Mouse (Mus musculus): ENCODE measurements around the gene Large1. TPM values are rescaled to one million over a fixed set of nuclear protein-coding genes. Genes with fewer than 3 reads are reported as not detected.

Large1 gene
- polyA plus RNA-seq, 1 experiment = 2.1 TPM

GRCm38 (mm10) chr8:73160945-73161344 is 192.4 kb downstream of the Large1 start:
- no peak for TF ChIP-seq POLR2A (IDR thresholded peaks at IDR 0.05; ENCODE audit: low read depth, low read length)
- TF ChIP-seq CTCF (IDR thresholded peaks at IDR 0.05; ENCODE audit: extremely low read depth, insufficient read depth, insufficient read length, insufficient replicate concordance) = no peak
- H3K27me3 ChIP-seq (ENCODE audit: control insufficient read depth, insufficient read depth, low read length) = no peaks in the 10 kb centered on the region
- no peak overlapping the region for H3K27ac ChIP-seq (ENCODE audit: insufficient read depth, low read length)
- H3K4me3 ChIP-seq (ENCODE audit: extremely low read depth, insufficient read depth, insufficient read length) = no peak overlapping the region
- no peaks in the 10 kb centered on the region for H3K36me3 ChIP-seq (ENCODE audit: control insufficient read depth, insufficient read depth, low read length)
- 70% methylated on average over 2 of the region's 2 CpGs for WGBS
- no peaks in the 10 kb centered on the region for H3K4me1 ChIP-seq (ENCODE audit: control insufficient read depth, insufficient read depth, insufficient read length)
- DNase-seq (ENCODE audit: low read depth in 1 of 2, low spot score in 2 of 2) = no peak

GRCm38 (mm10) chr8:73147236-73147635 is 206.1 kb downstream of the Large1 start:
- no peak overlapping the region for H3K27ac ChIP-seq (ENCODE audit: insufficient read depth, low read length)
- H3K4me1 ChIP-seq (ENCODE audit: control insufficient read depth, insufficient read depth, insufficient read length) = no peaks in the 10 kb centered on the region
- 85% methylated on average over 3 of the region's 3 CpGs for WGBS
- no peaks in the 10 kb centered on the region for H3K36me3 ChIP-seq (ENCODE audit: control insufficient read depth, insufficient read depth, low read length)
- H3K4me3 ChIP-seq (ENCODE audit: extremely low read depth, insufficient read depth, insufficient read length) = no peak overlapping the region
- no peaks in the 10 kb centered on the region for H3K27me3 ChIP-seq (ENCODE audit: control insufficient read depth, insufficient read depth, low read length)
- DNase-seq (ENCODE audit: low read depth in 1 of 2, low spot score in 2 of 2) = no peak
- TF ChIP-seq CTCF (IDR thresholded peaks at IDR 0.05; ENCODE audit: extremely low read depth, insufficient read depth, insufficient read length, insufficient replicate concordance) (no peak), POLR2A (IDR thresholded peaks at IDR 0.05; ENCODE audit: low read depth, low read length) (no peak)

GRCm38 (mm10) chr8:73142660-73143395 is 210.5 kb downstream of the Large1 start:
- WGBS = 28% methylated on average over 1 of the region's 1 CpGs
- no peak for TF ChIP-seq POLR2A (IDR thresholded peaks at IDR 0.05; ENCODE audit: low read depth, low read length)
- no peak for TF ChIP-seq CTCF (IDR thresholded peaks at IDR 0.05; ENCODE audit: extremely low read depth, insufficient read depth, insufficient read length, insufficient replicate concordance)
- no peaks in the 10 kb centered on the region for H3K4me1 ChIP-seq (ENCODE audit: control insufficient read depth, insufficient read depth, insufficient read length)
- H3K27me3 ChIP-seq (ENCODE audit: control insufficient read depth, insufficient read depth, low read length) = no peaks in the 10 kb centered on the region
- H3K4me3 ChIP-seq (ENCODE audit: extremely low read depth, insufficient read depth, insufficient read length) = no peak overlapping the region
- no peak overlapping the region for H3K27ac ChIP-seq (ENCODE audit: insufficient read depth, low read length)
- no peak for DNase-seq (ENCODE audit: low read depth in 1 of 2, low spot score in 2 of 2)
- H3K36me3 ChIP-seq (ENCODE audit: control insufficient read depth, insufficient read depth, low read length) = no peaks in the 10 kb centered on the region

GRCm38 (mm10) chr8:73135397-73135796 is 217.9 kb downstream of the Large1 start:
- Histone ChIP-seq H3K36me3 (ENCODE audit: control insufficient read depth, insufficient read depth, low read length) (no peaks in the 10 kb centered on the region), H3K4me3 (ENCODE audit: extremely low read depth, insufficient read depth, insufficient read length) (no peak overlapping the region), H3K4me1 (ENCODE audit: control insufficient read depth, insufficient read depth, insufficient read length) (no peaks in the 10 kb centered on the region), H3K27me3 (ENCODE audit: control insufficient read depth, insufficient read depth, low read length) (no peaks in the 10 kb centered on the region), H3K27ac (ENCODE audit: insufficient read depth, low read length) (no peak overlapping the region)
- 87% methylated on average over 6 of the region's 6 CpGs for WGBS
- TF ChIP-seq CTCF (IDR thresholded peaks at IDR 0.05; ENCODE audit: extremely low read depth, insufficient read depth, insufficient read length, insufficient replicate concordance) = no peak
- no peak for TF ChIP-seq POLR2A (IDR thresholded peaks at IDR 0.05; ENCODE audit: low read depth, low read length)
- no peak for DNase-seq (ENCODE audit: low read depth in 1 of 2, low spot score in 2 of 2)

- no peaks in the 10 kb centered on the region for H3K4me1 ChIP-seq (ENCODE audit: control insufficient read depth, insufficient read depth, insufficient read length)
- no peak overlapping the region for H3K4me3 ChIP-seq (ENCODE audit: extremely low read depth, insufficient read depth, insufficient read length)
- no peaks in the 10 kb centered on the region for H3K36me3 ChIP-seq (ENCODE audit: control insufficient read depth, insufficient read depth, low read length)
- 91% methylated on average over 2 of the region's 2 CpGs for WGBS
- TF ChIP-seq CTCF (IDR thresholded peaks at IDR 0.05; ENCODE audit: extremely low read depth, insufficient read depth, insufficient read length, insufficient replicate concordance) (no peak), POLR2A (IDR thresholded peaks at IDR 0.05; ENCODE audit: low read depth, low read length) (no peak)
- H3K27me3 ChIP-seq (ENCODE audit: control insufficient read depth, insufficient read depth, low read length) = no peaks in the 10 kb centered on the region
- no peak for DNase-seq (ENCODE audit: low read depth in 1 of 2, low spot score in 2 of 2)
- H3K27ac ChIP-seq (ENCODE audit: insufficient read depth, low read length) = no peak overlapping the region
These were observed 221.3 kb downstream of the Large1 start for GRCm38 (mm10) chr8:73132080-73132479.

GRCm38 (mm10) chr8:73123864-73124499 is 229.4 kb downstream of the Large1 start:
- 75% methylated on average over 5 of the region's 5 CpGs for WGBS
- H3K4me3 ChIP-seq (ENCODE audit: extremely low read depth, insufficient read depth, insufficient read length) = no peak overlapping the region
- DNase-seq (ENCODE audit: low read depth in 1 of 2, low spot score in 2 of 2) = no peak
- no peaks in the 10 kb centered on the region for H3K4me1 ChIP-seq (ENCODE audit: control insufficient read depth, insufficient read depth, insufficient read length)
- no peak overlapping the region for H3K27ac ChIP-seq (ENCODE audit: insufficient read depth, low read length)
- H3K27me3 ChIP-seq (ENCODE audit: control insufficient read depth, insufficient read depth, low read length) = no peaks in the 10 kb centered on the region
- TF ChIP-seq CTCF (IDR thresholded peaks at IDR 0.05; ENCODE audit: extremely low read depth, insufficient read depth, insufficient read length, insufficient replicate concordance) (no peak), POLR2A (IDR thresholded peaks at IDR 0.05; ENCODE audit: low read depth, low read length) (no peak)
- H3K36me3 ChIP-seq (ENCODE audit: control insufficient read depth, insufficient read depth, low read length) = no peaks in the 10 kb centered on the region
